Mouse (Mus musculus) mouse trophoblast stem cell (cell line): ENCODE results near the gene Slc15a5.

Experiments
- in situ Hi-C, 2 experiments: fragments of 300-500 bp; cut with MseI, MboI; formaldehyde crosslinking; loops; 2 replicates in 1 of 2; 3 replicates in 1 of 2; pipeline ENCODE4 v1.15.1; 2025

Slc15a5 gene

DNA sequence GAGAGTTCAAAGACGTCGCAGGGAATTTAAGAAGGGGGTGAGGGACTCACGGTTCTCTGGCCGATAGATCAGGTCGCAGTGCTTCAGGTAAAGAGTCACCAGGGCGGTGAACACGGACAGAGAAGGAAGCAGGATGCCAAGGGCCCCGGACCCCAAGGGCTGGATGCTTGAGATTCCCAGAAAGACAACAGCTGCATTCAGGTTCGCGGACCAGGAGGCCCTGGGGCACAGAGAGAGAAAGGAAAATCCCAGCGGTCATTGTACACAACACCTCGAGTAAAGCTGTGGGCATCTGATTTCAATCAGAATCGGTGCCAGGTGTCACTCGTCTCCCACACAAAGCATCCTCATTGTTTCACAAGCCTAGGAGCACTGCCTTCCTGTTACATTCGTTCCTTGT lies 24.1 kb downstream of the Slc15a5 start:
- in situ Hi-C loops = no loop called here

- in situ Hi-C loops = no loop called here
Measured at GRCm38 (mm10) chr6:138054956-138055355, 24.8 kb downstream of the Slc15a5 start.

- in situ Hi-C loops = no loop called here
Measured at GRCm38 (mm10) chr6:138054166-138054565, 25.6 kb downstream of the Slc15a5 start.

DNA sequence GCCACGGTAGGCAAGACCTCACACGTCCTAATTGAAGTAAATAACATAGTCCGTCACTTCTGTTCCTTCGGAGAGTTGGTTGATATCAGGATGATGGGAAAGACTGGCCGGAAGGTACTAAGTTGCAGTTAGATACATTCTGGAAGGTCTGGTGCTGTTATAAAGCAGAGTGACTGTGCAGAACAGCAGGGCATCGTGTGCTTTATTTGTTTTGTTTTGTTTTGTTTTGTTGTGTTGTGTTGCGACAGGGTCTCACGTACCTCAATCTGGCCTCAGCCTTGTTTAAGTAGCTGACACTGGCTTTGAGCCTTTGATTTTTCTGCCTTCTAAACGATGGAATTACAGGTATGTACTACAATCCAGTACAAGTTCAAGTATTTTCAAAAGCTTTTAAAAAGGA lies 26.0 kb downstream of the Slc15a5 start:
- in situ Hi-C loops = no loop called here

DNA sequence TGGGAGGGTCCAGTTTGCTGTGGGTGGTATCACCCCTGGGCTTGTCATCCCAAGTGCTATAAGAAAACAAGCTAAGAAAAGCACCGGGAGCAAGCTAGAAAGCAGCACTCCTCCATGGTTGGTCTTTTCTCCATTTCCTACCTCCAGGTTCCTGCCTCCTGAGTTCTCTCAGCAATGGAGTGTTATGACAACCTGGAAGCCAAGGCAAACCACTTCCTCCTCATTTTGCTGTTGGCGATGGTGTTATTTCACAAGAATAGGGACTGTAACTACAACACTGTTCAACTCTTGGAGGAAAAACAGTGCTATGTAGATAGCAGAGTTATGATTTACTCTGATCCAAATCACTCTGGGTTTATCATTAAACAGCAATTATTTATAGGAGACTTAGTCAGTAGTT lies 34.4 kb downstream of the Slc15a5 start:
- in situ Hi-C loops = no loop called here

DNA sequence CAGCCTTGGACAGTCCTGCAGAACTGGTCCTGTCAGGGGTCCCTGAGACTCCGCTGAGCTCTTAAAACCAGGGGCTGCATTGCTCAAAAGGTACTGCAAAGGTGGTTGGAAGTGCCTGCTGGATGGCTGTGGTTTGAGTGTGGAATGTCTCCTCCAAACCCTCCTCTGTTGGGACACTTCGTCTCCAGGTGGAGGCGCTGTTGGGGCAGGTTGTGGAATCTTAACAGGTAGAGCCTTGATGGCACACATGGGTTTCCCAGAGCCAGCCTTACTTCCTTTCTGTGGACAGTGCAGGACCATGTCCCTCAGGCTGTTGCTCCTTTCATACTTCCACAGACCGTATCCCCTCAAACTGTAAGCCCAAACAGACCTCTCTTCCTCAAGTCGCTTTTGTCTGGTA lies 36.8 kb downstream of the Slc15a5 start:
- in situ Hi-C loops = no loop called here

DNA sequence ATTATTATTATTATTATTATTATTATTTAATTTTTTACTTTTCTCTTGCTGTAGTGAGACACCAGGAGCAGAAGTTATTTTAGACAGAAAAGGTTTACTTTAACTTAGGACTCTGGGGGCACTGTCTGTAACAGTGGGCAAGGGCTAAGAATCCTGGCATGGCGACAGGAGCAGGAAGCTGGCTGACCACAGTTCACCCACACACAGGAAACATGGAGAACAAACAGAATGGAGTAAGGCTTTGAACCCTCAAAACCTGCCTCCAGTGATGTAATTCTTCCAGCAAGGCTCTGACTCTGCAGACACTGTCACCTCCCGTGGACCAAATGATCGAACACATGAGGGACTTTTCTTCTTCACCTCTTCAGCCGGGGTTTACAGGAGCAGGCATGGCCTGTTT lies 37.9 kb downstream of the Slc15a5 start:
- in situ Hi-C loops = no loop called here

DNA sequence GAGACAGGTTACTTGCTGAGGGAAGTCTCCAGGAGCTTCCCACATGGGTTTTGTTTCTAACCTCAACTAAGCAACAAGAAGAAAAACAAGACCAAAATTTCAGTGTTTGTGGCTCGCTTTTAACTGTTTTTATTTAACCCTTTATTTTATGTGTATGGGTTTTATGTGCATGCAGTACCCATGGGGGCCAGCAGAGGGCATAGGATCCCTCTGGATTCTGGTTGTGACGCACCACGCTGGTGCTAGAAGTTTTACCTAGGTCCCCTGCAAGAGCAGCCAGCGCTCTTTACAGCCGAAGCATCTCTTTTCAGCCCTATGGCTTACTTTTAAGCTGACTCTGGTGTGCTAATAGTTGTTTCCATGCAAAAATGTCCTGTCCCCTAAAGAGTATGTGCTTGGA lies 42.1 kb downstream of the Slc15a5 start:
- in situ Hi-C loops = no loop called here

DNA sequence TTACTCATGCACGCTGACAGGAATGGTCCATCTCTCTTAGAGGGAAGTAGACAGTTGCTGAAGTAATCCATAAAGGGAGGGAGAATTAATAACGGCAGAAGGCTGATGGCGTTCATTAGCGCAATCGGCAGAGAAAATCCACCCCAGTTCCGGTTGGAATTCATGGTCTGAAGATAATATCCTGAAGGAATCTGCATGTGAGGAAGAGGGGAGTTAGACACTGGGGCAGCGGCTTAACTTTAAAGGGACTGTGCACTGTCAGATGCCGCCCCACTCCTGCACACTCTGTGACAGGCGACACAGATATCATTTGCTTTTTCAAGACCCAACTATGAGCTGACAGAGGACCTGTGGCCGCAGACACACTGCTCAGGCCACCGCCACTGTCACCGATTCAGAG lies 42.8 kb downstream of the Slc15a5 start:
- in situ Hi-C loops = no loop called here

DNA sequence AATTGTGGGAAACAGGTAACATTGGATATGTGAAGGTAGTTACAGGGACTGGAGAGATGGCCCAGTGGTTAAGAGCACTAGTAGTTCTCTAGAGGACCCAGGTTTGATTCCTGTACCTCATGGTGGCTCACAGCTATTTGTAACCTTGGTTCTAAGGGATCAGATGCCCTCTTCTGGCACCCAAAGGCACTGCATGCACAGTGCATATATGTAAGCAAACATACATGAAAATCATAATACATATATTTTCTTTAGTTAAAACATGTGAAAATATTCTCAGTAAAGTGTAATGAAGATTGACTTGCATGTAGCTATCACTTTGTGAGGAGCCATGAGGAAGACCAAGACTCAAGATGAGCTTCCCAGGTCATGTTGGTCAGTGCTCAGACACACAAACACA lies 62.8 kb downstream of the Slc15a5 start:
- in situ Hi-C loops = no loop called here

DNA sequence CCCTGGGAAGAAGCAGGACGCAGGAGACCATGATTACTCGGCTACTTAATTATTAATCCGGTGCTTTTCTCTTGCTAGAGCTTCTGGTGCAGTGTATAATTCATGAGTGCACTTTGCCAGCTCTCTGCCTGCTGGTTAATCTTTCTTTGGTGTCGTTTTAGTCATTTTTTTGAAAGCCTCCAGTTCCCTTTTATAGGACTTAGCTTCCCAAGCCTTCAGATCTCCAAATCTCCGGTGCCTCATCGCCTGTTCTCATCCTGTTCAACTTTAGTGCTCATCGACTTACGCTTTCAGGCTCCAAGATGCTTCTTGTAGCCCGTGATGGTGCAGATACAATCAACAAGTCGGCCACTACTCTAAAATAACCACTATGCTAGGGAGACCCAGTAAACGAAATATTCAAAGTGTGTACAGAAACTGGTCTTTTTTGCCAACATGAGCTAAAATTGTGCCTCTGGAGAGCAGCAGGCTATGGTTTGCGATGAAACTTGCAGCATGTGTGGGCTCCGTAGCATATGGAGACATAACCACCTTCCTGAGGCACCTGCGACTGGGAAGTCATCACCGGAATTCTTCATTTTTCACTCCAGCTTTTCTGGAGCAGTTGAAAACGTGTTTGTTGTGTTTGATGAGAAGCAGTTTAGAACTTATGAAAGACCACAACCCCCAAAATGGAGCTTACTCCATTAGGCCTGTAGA lies 64.6 kb downstream of the Slc15a5 start:
- in situ Hi-C loops = no loop called here

DNA sequence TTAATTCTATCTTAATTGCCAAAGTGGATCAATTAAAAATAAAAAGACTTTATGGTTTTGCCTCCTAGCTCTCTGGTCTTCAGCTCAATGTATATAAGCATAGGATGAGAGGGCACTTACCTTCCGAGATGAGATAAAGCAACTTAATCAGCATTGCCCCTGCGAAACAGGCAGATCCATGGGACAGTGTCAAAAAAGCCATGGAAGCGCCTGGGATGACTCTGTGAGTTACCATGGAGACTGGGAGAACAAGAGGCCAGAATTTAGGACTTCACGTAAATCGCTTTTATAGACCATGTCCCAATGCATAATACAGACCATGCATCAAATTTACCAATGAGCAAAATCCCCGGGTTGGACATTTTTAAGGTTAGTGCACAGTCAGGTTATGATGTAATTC lies 67.8 kb downstream of the Slc15a5 start:
- in situ Hi-C loops = no loop called here

DNA sequence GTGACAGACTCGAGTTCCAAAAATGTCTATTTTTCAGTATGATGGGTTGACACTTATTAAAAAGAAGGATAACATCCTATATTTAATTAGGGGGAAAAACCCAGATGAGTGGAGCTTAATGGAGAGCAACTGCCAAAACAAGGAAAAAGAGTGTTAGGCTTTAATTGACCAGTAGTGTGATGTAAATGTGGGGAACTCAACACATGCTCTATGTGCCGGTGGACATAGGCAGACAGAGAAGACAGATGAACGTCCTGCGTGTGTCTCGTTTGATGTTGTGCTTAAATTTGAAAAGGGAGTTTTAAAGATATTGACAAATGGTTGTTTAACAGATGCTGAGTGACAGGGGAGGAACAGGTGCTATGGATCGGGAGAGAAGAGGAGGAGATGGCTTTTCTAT lies 72.0 kb downstream of the Slc15a5 start:
- in situ Hi-C loops = no loop called here

DNA sequence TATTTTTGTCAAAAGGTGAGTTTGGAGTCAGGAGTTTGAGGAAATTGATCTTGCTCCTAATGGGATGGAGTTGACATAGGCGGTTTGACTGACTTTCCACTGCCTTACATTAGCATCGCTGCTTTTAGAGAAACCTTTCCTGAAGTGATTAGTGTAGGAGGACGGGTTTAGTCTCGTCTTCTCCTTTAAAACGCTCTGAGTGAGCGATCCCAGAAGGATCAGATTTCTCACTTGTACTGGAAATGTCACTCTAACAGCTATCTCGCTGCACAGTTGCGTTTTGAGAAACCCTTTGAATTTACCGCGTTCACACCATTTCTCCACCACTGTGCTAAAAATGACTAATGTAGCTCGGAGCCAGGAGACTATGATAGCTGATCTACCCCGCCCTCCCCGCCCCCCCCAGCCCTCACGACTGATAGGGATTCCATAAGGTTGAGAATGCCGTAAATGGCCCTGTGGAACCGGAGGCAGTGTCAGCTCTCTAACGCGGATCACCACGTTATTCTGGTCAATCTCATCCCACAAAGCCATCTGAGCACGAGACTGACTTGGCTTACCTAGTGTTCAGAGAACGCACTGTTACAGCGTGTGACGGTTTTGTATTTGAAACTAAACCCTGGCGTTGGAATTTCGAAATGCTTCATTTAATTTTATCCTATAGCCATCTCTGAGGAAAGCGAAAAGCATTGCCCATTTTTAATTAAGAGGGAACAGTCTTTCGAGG lies 73.0 kb downstream of the Slc15a5 start:
- in situ Hi-C loops = no loop called here

GRCm38 (mm10) chr6:137989853-137990252 lies 89.9 kb downstream of the Slc15a5 start:
- in situ Hi-C loops = no loop called here

- in situ Hi-C loops = no loop called here
Measured at GRCm38 (mm10) chr6:137985169-137985568, 94.5 kb downstream of the Slc15a5 start.

GRCm38 (mm10) chr6:137982195-137982737 lies 97.5 kb downstream of the Slc15a5 start:
- in situ Hi-C loops = no loop called here

GRCm38 (mm10) chr6:137980905-137981696 lies 98.6 kb downstream of the Slc15a5 start:
- in situ Hi-C loops = no loop called here

- in situ Hi-C loops = no loop called here
Measured at GRCm38 (mm10) chr6:137980413-137980812, 99.3 kb downstream of the Slc15a5 start.

- in situ Hi-C loops = no loop called here
Measured at GRCm38 (mm10) chr6:137979802-137980201, 99.9 kb downstream of the Slc15a5 start.

DNA sequence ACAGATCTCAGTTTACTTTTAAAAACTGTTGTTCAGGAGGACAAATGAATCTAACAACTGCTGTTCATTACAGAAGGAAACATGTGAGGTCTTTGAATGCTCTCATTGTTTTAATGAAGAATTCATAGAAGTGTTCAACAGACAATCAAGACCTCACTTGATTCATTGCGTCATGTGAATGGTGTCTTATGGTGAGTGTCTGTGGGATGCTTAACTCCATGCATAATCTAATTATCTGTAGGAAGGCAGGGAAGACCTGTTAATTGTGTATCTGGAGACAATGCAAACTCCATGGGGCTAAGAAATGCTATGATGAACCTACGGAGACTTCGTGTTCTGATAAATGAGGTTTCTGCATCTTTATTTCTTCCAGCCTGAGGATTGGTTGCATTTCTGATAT lies 103.7 kb downstream of the Slc15a5 start:
- in situ Hi-C loops = no loop called here

GRCm38 (mm10) chr6:137963703-137964102 lies 116.0 kb downstream of the Slc15a5 start:
- in situ Hi-C loops = no loop called here
